Mouse (Mus musculus) G1E (cell line): Measurements from ENCODE around the gene Ankmy1. TPM values are rescaled to one million over a fixed set of nuclear protein-coding genes. Genes with fewer than 3 reads are reported as not detected.

Source experiments
- ATAC-seq: 2 replicates; pipeline ENCODE4 v1.8.0; 2016; ENCODE audit warnings: mild to moderate bottlenecking; ENCODE audit not compliant: insufficient number of reproducible peaks, poor library complexity, low FRiP score, severe bottlenecking; ENCODE audit errors: extremely low read depth
- DNase-seq: peaks from one replicate; pipeline ENCODE4 v3.0.0; 2012; ENCODE audit warnings: low spot score
- H3K27me3 ChIP-seq: 2 replicates; pipeline ENCODE4 v1.6.1; 2012; ENCODE audit warnings: mild to moderate bottlenecking, low read length, inconsistent platforms; ENCODE audit not compliant: insufficient read depth
- H3K36me3 ChIP-seq: replicated peaks from 2 replicates; pipeline ENCODE3; 2012; ENCODE audit warnings: mild to moderate bottlenecking, inconsistent platforms
- H3K4me1 ChIP-seq: 2 replicates; pipeline ENCODE4 v1.6.1; 2012; ENCODE audit warnings: low read depth, low read length, inconsistent platforms, mixed read lengths; ENCODE audit not compliant: insufficient read depth
- H3K4me3 ChIP-seq: 2 replicates; pipeline ENCODE4 v1.5.1; 2012; ENCODE audit warnings: low read depth, mild to moderate bottlenecking, inconsistent platforms, low read length, moderate library complexity, mixed read lengths
- H3K9me3 ChIP-seq: replicated peaks from 2 replicates; pipeline ENCODE4 v1.6.1; 2012; ENCODE audit warnings: inconsistent platforms
- CTCF ChIP-seq: IDR thresholded peaks from 2 replicates; pipeline ENCODE4 v1.5.1; 2012; ENCODE audit warnings: low read depth, low read length, inconsistent platforms, mixed read lengths
- GATA1 ChIP-seq: IDR thresholded peaks from 2 replicates; pipeline ENCODE4 v1.6.1; 2012; ENCODE audit warnings: borderline replicate concordance, low read length, inconsistent platforms, mixed read lengths
- GATA2 ChIP-seq: IDR thresholded peaks from 2 replicates; pipeline ENCODE4 v1.6.1; 2012; ENCODE audit warnings: low read depth, low read length, inconsistent platforms, borderline replicate concordance
- POLR2AphosphoS5 ChIP-seq: IDR thresholded peaks from 2 replicates; pipeline ENCODE4 v1.6.1; 2012; ENCODE audit warnings: low read depth, low read length, inconsistent platforms; ENCODE audit not compliant: insufficient replicate concordance
- TAL1 ChIP-seq: conservative IDR thresholded peaks from 2 replicates; pipeline ENCODE4 v1.6.1; 2012; ENCODE audit warnings: low read depth, low read length, inconsistent platforms, mixed read lengths
- polyA plus RNA-seq: library from polyadenylated mRNA; stranded (reverse); fragments of >175 nt; gene quantifications from 2 replicates; pipeline ENCODE4 v1.2.3, GENCODE M21; 2012
- total RNA-seq, 2 experiments: library from RNA; stranded (forward) in 1 of 2; stranded (reverse) in 1 of 2; fragments of 200-1000 nt in 1 of 2; fragments of >200 nt in 1 of 2; fragmentation: Nextera tagmentation in 1 of 2; gene quantifications; 2 replicates each; pipeline ENCODE4 v1.2.3; 2014 to 2017

Ankmy1 gene
- total and polyA plus RNA-seq, 3 experiments: 0.08 to 0.75 (median 0.38) TPM

GRCm38 (mm10) chr1:92832011-92833010, 70.4 kb downstream of the Ankmy1 start:
- Histone ChIP-seq H3K9me3 (peaks cover 9% of the 10 kb centered on the region), H3K4me3 (no peak overlapping the region; the same call in 1 of the 2 replicates), H3K27me3 (peaks cover 21% of the 10 kb centered on the region; the same call in 1 of the 2 replicates), H3K4me1 (no peaks in the 10 kb centered on the region; the same call in 1 of the 2 replicates), H3K36me3 (no peaks in the 10 kb centered on the region)
- TF ChIP-seq CTCF: no peak
- TF ChIP-seq GATA2: no peak
- no peak for TF ChIP-seq POLR2AphosphoS5
- TF ChIP-seq GATA1: no peak
- no peak for TF ChIP-seq TAL1
- no peak for ATAC-seq
- DNase-seq: no peak

- Histone ChIP-seq H3K36me3 (no peaks in the 10 kb centered on the region), H3K27me3 (peaks cover 25% of the 10 kb centered on the region; the same call in 1 of the 2 replicates)
- DNase-seq: no peak
Measured at GRCm38 (mm10) chr1:92831188-92832001, 71.3 kb downstream of the Ankmy1 start, which contains the start of gene Gpc1. TSS of gene Gpc1 (plus strand) at chr1:92831645.

DNA sequence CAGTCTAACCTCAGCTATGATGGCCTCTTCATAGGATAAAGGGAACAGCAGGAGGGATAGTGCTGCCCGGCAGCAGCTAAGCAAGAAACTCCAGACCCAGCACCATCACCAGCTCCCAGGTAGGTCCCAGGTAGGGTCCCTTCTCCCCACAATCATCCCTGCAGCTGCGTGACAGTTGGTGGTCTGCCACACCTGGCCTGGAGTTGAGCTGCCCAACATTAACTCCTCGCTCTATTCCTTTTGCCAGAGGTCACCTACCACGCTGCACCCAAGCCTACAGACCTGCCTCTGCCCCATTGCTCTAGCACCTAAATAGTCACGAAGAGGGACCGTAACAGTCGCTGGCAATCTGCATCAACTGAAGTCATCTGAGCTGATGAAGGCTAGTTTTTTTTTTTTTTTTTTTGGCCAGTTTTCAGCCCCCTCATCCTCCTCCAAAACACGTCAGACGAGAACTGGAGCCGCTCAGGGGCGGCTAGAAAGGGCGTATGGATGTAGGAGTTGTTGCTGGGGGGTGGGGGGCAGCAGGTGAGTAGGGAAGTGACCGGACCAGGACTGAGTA, 72.0 kb downstream of the Ankmy1 start:
- Histone ChIP-seq H3K4me1 (no peaks in the 10 kb centered on the region; the same call in 1 of the 2 replicates), H3K9me3 (peaks cover 9% of the 10 kb centered on the region), H3K36me3 (no peaks in the 10 kb centered on the region), H3K4me3 (no peak overlapping the region), H3K27me3 (peaks cover 25% of the 10 kb centered on the region; the same call in 1 of the 2 replicates)
- ATAC-seq (no peak), DNase-seq (no peak)
- TF ChIP-seq CTCF: no peak
- no peak for TF ChIP-seq TAL1

More at GRCm38 (mm10) chr1:92831188-92832001, 71.3 kb downstream of the Ankmy1 start, which contains the start of gene Gpc1:
- peaks cover 9% of the 10 kb centered on the region for H3K9me3 ChIP-seq
- no peak for TF ChIP-seq POLR2AphosphoS5
- TF ChIP-seq GATA2: no peak
- TF ChIP-seq GATA1: no peak
- TF ChIP-seq TAL1: no peak
- no peak for TF ChIP-seq CTCF
- no peak within 1 kb of the TSS; the same call in 1 of the 2 replicates for H3K4me3 ChIP-seq
- no peak for ATAC-seq
- H3K4me1 ChIP-seq: no peaks in the 10 kb centered on the region; the same call in 1 of the 2 replicates

GRCm38 (mm10) chr1:92815756-92816294, 86.9 kb downstream of the Ankmy1 start:
- DNase-seq: no peak
- ATAC-seq: no peak
- Histone ChIP-seq H3K4me3 (no peak overlapping the region), H3K9me3 (no peaks in the 10 kb centered on the region), H3K4me1 (no peaks in the 10 kb centered on the region), H3K36me3 (no peaks in the 10 kb centered on the region), H3K27me3 (peaks cover 8% of the 10 kb centered on the region; the same call in 1 of the 2 replicates)
- no peak for TF ChIP-seq TAL1
- no peak for TF ChIP-seq GATA2
- TF ChIP-seq GATA1: no peak
- no peak for TF ChIP-seq POLR2AphosphoS5
- no peak for TF ChIP-seq CTCF

GRCm38 (mm10) chr1:92815100-92815499, 87.6 kb downstream of the Ankmy1 start:
- ATAC-seq (no peak), DNase-seq (no peak)
- TF ChIP-seq POLR2AphosphoS5: no peak
- TF ChIP-seq TAL1: no peak
- TF ChIP-seq CTCF: no peak
- TF ChIP-seq GATA2: no peak
- no peak for TF ChIP-seq GATA1
- H3K27me3 ChIP-seq: peaks cover 8% of the 10 kb centered on the region; the same call in 1 of the 2 replicates
- no peaks in the 10 kb centered on the region for H3K9me3 ChIP-seq
- no peak overlapping the region for H3K4me3 ChIP-seq
- H3K36me3 ChIP-seq: no peaks in the 10 kb centered on the region
- H3K4me1 ChIP-seq: no peaks in the 10 kb centered on the region
